Mouse (Mus musculus) layer of hippocampus, adult 8-10 months (tissue): ENCODE measurements around the gene Ltbp4. TPM values are rescaled to one million over a fixed set of nuclear protein-coding genes. Genes with fewer than 3 reads are reported as not detected.

Experiments
- DNase-seq, 2 experiments: peaks; one replicate each; pipeline ENCODE4 v3.0.0; 2022; ENCODE audit warnings: low spot score in 2 of 2
- total RNA-seq, 4 experiments: library from RNA; stranded (reverse); gene quantifications; 2 replicates each; pipeline ENCODE4 v1.2.4; 2022

Ltbp4 gene
- total RNA-seq, 4 experiments from 2014 or later: 48.5 to 59.4 (median 57.9) TPM

GRCm38 (mm10) chr7:27298816-27299215, 38.7 kb downstream of the Ltbp4 start:
- DNase-seq: no peak

DNA sequence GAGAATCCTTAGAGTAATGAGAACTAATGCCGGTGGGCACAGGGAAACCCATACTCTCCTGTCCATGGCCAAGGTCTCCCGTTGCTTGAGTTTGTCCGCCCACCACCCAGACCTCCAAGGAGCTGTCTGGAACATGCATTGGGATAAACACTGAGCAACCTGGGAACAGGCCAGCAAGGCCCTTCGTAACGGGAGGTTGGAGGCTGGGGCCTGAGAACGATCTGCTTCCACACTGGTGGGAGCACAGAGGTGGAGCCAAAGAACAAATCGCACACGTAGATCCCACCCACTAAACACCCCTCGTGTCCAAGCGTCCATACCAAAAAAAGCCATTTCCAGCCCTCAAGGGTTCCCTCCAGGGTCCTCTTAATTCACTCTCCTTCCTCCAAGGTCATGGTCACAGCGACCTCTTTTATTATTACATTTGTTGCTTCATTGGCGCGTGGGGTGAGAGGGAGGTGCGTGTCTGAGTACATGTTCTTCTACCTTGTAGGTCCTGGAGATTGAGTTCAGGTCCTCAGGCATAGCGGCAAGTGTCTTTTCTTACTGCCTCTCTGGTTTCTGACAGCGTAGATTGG, 39.4 kb downstream of the Ltbp4 start:
- no peak for DNase-seq

- no peak for DNase-seq
Measured at GRCm38 (mm10) chr7:27296518-27296917, 41.0 kb downstream of the Ltbp4 start.

DNA sequence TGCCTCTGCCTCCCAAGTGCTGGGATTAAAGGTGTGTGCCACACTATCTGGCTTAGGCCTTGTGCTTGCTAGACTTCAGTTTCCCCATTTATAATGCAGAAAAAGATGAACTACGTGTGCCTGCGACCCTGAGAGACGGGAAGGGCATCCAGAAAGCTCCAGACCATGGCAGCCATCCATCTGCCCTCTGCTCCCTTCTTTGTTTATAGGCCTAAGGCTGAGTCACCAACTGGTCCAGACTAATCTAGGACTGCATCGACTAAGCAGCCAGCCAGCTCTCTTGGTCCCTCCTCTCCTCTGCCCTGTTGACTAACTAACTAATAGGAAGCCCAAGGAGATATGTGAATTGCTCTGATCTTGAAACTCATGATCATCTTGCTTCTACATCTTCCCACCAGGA, 41.5 kb downstream of the Ltbp4 start:
- no peak for DNase-seq

DNA sequence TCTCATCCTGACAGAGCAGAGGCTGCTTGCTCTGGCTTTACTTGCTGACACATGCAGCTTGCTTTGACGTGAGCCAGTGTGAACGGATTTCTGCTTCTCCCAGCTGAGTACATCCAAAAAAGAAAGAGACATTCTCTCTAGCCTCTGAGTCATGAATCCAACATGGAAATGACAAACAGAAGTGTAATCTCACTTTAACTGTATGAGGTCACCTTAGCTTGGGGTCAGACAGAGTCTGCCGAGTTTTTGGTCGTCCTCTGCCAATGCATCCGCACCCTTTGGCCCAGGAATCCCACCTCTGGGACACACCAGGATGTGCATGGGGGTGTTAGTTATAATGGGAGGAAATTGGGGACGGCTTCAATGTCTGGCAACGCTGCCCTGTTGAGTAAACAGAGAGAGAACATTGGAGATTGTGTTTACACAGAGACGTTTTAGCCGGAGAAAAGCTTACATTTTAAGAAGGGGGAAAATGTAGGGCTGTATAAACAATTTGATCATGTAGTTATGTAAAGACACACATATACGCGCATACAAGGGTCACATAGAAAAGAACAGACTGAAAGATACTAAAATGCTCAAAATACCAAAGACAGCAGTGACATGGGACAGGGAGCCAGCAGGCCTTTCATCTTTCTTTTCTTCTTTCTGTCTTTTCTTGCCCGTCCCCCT, 45.6 kb downstream of the Ltbp4 start:
- DNase-seq: no peak

GRCm38 (mm10) chr7:27290555-27290954, 46.9 kb downstream of the Ltbp4 start:
- no peak for DNase-seq

DNA sequence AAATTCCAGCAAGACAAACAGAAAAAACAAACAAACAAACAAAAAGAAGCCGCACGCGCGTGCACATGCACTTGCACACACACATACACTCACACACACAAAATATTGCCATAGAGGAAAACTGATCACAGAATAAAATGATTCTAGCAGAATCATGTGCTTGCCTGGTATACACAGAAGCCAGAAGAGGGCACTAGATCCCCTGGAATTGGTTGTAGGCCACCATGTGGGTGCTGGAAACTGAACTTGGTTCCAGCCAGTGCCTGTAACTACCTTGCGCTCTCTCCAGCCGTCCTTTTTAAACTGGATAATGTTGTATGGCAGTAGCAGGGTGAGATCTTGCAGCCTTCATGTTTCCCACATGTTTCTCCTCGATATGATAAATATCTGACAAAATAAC, 48.8 kb downstream of the Ltbp4 start:
- no peak for DNase-seq

DNA sequence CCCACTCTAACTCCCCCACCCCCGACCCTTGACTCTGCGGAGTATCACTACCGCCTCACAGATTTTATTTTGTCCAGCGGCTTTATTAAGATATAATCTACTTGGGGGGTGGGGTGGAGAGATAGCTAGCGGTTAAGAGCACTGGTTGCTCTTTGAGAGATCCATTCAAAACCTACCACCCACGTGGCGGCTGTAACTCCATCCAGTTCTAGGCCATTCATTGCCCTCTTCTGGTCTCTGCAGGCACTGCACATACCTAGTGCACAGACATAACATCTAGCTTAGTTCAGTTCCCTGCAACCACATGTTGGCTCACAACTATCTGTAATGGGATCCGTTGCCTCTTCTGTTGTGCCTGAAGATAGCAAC, 51.8 kb downstream of the Ltbp4 start:
- peak in 1 of 2 experiments; percentile 50 for DNase-seq

- DNase-seq: no peak
Measured at GRCm38 (mm10) chr7:27284865-27285697, 52.4 kb downstream of the Ltbp4 start.

DNA sequence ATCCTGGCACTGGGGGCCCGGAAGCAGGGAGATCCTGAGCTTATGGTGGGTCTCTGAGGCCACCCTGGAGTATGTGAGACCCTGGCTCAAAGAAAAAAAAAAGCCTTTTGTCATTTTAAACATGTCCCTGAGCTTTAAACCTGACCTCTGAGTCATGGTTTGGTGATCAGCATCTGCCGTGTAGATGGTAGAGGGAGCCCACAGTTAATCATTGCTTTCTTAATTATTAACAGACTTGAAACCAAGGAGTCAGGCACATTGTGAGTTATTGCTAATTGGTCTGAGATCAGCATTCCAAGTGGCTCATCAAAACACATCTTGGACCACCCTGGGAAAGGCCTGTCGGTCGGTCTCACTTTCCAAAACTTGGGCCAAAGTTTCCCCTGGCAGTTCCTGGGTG, 55.3 kb downstream of the Ltbp4 start:
- no peak for DNase-seq

- no peak for DNase-seq
Measured at GRCm38 (mm10) chr7:27281717-27282116, 55.8 kb downstream of the Ltbp4 start.

- DNase-seq: no peak
Measured at GRCm38 (mm10) chr7:27277191-27277590, 60.3 kb downstream of the Ltbp4 start.

DNA sequence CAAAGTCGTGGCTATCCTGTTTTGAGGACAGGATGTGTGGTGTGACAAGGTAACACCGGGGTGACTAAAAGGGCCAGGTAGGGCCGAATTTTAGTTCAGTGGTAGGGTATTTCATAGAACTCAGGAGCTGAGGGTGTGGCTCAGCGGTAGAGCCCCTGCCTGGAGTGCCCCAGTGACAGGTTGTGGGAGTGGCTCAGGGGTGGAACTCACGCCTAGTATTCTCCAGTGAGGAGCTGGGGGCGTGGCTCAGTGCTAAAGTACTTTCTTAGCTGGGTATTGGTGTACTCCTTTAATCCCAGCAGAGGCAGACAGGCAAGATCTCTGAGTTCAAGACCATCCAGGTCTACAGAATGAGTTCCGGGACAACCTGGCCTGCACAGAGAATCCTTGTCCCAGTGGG, 61.5 kb downstream of the Ltbp4 start:
- DNase-seq: no peak

GRCm38 (mm10) chr7:27274916-27275315, 62.6 kb downstream of the Ltbp4 start:
- no peak for DNase-seq

DNA sequence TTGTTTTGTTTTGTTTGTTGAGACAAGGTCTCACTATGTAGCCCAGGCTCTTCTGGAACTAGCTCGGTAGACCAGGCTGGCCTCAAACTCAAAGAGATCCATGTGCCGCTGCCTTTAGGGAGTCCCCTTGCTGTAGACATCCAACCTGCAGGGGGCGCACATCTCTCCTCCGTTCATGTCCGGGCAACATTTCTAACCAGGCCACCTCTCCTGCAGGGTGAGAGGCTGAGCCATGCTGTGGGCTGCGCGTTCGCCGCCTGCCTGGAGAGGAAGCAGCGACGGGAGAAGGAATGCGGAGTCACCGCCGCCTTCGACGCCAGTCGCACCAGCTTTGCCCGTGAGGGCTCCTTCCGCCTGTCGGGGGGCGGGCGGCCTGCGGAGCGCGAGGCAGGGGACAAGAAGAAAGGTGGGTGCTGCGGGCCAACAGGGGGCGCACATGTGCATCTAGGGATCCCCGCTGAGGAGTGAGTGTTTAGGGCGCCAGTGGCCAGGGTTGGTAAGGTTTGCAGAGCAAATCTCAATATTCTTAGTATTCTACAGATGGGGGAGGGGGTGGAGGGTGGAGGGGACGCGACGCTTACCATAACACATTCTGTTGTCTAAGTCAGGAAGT, 63.6 kb downstream of the Ltbp4 start:
- no peak for DNase-seq

GRCm38 (mm10) chr7:27271423-27271822, 66.1 kb downstream of the Ltbp4 start:
- no peak for DNase-seq

DNA sequence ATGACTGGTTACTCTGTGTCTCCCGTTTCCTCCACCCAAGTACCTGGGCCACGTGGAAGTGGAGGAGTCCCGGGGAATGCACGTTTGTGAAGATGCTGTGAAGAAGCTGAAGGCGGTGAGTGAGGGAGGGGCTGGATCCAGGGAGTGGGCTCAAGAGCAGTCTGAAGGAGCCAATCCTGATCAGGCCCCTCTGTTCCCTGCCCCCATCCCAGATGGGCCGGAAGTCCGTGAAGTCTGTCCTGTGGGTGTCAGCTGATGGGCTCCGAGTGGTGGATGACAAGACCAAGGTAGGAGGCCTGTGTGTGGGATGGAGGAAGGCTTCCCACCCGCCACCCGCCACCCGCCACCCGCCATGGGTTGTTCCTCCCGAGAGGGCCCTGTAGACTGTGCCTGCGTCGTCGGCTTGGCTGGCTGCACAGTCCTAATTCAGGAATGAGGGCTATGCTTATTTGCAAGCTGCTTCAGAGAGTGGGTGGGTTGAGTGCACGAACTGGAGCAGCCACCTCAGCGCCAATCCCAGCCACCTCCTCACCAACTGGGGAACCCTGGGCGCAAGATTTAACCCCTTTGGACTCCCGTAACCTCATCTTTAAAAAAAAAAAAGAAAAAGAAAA, 70.9 kb downstream of the Ltbp4 start:
- peak; percentile 80 to 87 for DNase-seq

GRCm38 (mm10) chr7:27264761-27265160, 72.7 kb downstream of the Ltbp4 start:
- DNase-seq: no peak

DNA sequence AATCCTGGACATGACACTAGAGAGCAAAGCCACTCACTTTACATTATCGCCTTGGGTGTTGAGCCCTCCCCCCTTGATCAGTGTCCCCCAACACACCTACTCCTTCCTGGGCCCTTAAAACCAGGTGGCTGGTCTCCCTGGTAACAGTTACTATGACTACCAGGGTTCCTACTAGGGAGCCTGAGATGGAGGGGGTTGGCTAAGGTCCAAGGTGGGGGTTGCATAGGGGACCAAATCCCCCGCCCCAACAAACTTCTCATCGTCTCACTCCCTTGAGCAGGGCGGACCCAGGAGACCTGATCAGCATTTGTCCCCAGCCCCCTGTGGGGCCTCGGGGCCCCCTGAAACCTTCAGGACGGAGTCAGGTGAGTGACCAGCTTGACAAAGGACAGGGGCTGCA, 75.6 kb downstream of the Ltbp4 start:
- DNase-seq: no peak

DNA sequence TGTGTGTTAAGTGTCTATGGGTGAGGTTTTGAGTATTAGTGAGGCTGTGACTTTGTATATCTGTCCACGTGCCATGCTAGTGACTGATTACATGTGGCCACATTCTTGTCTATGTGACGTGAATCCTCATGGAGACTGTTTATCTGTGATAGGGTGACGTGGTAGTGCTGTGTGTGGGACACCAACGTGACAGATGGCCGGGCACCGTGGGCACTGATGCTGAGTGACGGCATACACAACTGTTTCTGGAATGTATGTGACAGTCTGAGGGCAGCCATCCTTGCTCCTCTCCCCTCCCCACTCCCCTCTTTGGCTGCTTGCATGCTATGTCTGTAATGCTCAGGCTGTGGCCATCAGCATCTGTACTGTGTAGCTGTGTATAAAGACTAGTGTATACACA, 76.6 kb downstream of the Ltbp4 start:
- DNase-seq: peak in 1 of 2 experiments; percentile 67

DNA sequence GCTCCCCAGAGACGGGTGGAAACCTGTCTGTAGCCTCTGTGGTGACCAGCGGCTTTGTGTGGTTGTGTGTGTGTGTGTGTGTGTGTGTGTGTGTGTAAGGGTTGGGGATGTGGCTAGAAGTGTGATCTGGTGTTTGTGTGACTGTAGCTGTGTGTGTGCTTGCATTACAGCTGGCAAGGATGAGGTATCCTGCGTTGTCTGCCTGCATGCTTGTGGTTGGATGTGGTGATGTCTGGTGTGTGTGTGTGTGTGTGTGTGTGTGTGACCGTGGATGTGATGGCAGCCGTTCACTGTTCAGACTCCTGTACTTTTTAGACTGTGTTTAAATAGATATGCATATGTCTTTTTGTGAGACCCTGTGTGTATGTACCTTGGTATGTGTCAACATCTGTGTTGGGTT, 77.7 kb downstream of the Ltbp4 start:
- no peak for DNase-seq

DNA sequence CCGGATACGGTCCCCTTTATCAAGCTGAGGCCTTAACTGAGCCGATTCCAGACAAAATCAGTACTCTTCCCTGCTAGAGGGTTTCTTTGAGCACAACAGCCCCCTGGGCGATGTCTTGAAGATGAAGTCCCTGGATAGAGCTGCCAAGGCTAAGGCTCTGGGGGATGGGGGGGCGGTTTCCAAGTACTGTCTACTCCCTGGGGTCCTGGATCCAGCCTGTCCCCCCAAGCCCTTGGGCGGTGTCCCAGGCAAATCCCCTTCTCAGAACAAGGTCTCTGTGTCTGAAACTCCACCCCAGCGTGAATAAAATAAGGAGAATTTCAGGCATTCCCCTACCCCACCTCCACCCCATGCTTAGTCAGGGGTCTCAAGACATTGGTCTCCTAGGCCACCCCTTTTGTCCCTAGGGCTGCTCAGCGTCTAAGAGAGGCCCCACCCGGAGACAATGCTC, 78.2 kb downstream of the Ltbp4 start:
- DNase-seq: no peak
